Mouse (Mus musculus) hindbrain, postnatal 0 days (tissue): Measurements from ENCODE around the gene C2cd5. TPM values are rescaled to one million over a fixed set of nuclear protein-coding genes. Genes with fewer than 3 reads are reported as not detected.

Experiments
- ATAC-seq: fragments of 200-750 bp; cut with Nextera tagmentation; 2 replicates; pipeline ENCODE4 v1.8.0; 2017; ENCODE audit warnings: mild to moderate bottlenecking, moderate TSS enrichment, moderate library complexity
- DNase-seq: peaks from one replicate; pipeline ENCODE4 v3.0.0-alpha.2; 2015; ENCODE audit warnings: low spot score
- H3K27ac ChIP-seq: fragments of 300-500 bp; sonication (generic); 2 replicates; pipeline ENCODE4 v1.5.1; 2014; ENCODE audit warnings: mild to moderate bottlenecking
- H3K27me3 ChIP-seq: fragments of 300-500 bp; sonication (generic); 2 replicates; pipeline ENCODE4 v1.6.1; 2014; ENCODE audit warnings: low read length, mixed read lengths; ENCODE audit not compliant: insufficient read depth
- H3K36me3 ChIP-seq: fragments of 300-500 bp; sonication (generic); 2 replicates; pipeline ENCODE4 v1.6.1; 2014; ENCODE audit warnings: low read length, mixed read lengths; ENCODE audit not compliant: insufficient read depth
- H3K4me1 ChIP-seq: fragments of 300-500 bp; sonication (generic); 2 replicates; pipeline ENCODE4 v1.6.1; 2014; ENCODE audit warnings: antibody characterized with exemption, low read length, mixed read lengths; ENCODE audit not compliant: insufficient read depth
- H3K4me2 ChIP-seq: fragments of 300-500 bp; sonication (generic); 2 replicates; pipeline ENCODE4 v1.6.1; 2014; ENCODE audit warnings: low read depth, mild to moderate bottlenecking, low read length, moderate library complexity, mixed read lengths
- H3K4me3 ChIP-seq: fragments of 300-500 bp; sonication (generic); 2 replicates; pipeline ENCODE4 v1.5.1; 2014; ENCODE audit warnings: low read length
- H3K9ac ChIP-seq: fragments of 300-500 bp; sonication (generic); replicated peaks from 2 replicates; pipeline ENCODE4 v1.6.1; 2014; ENCODE audit warnings: mild to moderate bottlenecking, low read length, moderate library complexity, mixed read lengths
- H3K9me3 ChIP-seq: fragments of 300-500 bp; sonication (generic); 2 replicates; pipeline ENCODE4 v1.6.1; 2016; ENCODE audit warnings: low read length, mixed read lengths
- CTCF ChIP-seq: IDR thresholded peaks from 2 replicates; pipeline ENCODE4 v1.5.1; 2016; ENCODE audit warnings: antibody characterized with exemption, control low read depth, low read depth
- WGBS: fragments of 180-500 bp; shearing (Covaris S2); extraction: QIAGEN DNeasy Blood & Tissue Kit; methylation state at CpG from one replicate; pipeline ENCODE4 v1.1.7; 2014; 5-methylcytosine and 5-hydroxymethylcytosine counted together
- polyA plus RNA-seq: library from polyadenylated mRNA; unstranded; fragments of >200 nt; fragmentation: Nextera tagmentation; extraction: Ambion mirVana; gene quantifications from 2 replicates; pipeline ENCODE4 v1.2.1, GENCODE M21; 2015
- total RNA-seq: library from RNA; depleted of rRNA; stranded (reverse); fragments of >200 nt; gene quantifications from 2 replicates; pipeline ENCODE4 v1.2.3, GENCODE M21; 2014

Gene C2cd5
- total and polyA plus RNA-seq, 2 experiments from 2014 or later, result 24.4 to 38.2 TPM

DNA sequence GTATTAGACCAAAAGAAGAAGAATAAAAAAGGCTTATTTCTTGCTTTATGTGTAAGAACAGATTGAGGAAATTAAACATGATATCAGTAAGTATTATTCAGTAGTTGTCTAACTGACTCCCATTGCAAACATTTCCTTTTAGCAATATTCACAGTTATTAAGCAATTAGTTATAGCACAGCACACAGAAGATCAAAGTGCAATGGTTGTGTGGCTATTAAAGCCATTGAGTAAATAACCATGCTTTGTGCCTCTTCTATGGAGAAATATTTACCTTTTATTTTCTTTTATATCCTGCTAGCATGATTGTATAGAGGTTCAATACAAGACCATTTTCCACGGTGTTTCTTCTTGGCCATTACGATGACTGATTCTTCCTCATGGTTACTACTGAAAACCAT is 33.2 kb upstream of the C2cd5 start:
- no peak for ATAC-seq
- Histone ChIP-seq H3K4me1 (no peaks in the 10 kb centered on the region), H3K27ac (no peak overlapping the region), H3K4me3 (no peak overlapping the region), H3K27me3 (no peaks in the 10 kb centered on the region), H3K9me3 (no peaks in the 10 kb centered on the region), H3K36me3 (no peaks in the 10 kb centered on the region), H3K9ac (no peak overlapping the region), H3K4me2 (no peak overlapping the region)
- no peak for TF ChIP-seq CTCF
- 69% methylated on average over 2 of the region's 2 CpGs for WGBS
- DNase-seq, result no peak

DNA sequence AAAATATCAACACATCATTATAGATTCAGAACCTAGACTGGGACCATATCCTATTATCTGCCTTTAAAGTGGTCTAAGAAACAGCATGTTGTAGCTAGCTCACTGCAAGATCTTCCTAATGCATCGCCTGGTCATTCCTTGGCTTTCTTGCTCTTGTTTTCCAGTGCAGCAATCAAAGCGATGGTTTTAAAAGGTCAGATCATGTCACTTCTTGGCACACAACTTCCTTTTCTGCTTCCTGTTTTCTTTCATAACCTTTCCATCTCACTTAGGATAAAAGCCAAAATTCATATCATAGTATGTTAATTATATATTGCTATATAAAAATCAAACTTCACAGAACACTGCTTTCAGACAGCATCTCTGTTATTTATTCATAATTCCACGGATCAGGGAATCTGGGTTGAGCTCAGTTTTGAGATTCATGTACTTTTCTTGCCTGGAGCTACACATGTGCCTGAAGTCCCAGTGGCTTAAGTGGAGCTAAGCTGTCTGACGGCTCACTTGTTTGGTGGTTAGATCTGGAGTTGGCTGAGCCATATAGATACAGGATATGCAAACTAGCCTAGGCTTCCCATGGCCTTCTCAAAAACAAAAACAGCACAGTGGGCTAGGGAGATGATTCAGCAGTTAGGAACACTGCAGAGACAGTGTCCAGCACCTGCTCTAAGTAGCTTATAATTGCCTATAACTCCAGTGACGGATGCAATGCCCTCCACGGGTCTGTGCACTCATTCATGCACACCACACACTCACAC is 32.1 kb upstream of the C2cd5 start:
- no peak for TF ChIP-seq CTCF
- no peaks in the 10 kb centered on the region for H3K27me3 ChIP-seq
- ATAC-seq, result no peak
- no peak overlapping the region for H3K9ac ChIP-seq
- no peak overlapping the region for H3K4me3 ChIP-seq
- no peaks in the 10 kb centered on the region for H3K9me3 ChIP-seq
- no peak for DNase-seq
- no peak overlapping the region for H3K4me2 ChIP-seq
- WGBS, result 66% methylated on average over 6 of the region's 6 CpGs
- H3K4me1 ChIP-seq, result no peaks in the 10 kb centered on the region
- no peaks in the 10 kb centered on the region for H3K36me3 ChIP-seq
- no peak overlapping the region for H3K27ac ChIP-seq

GRCm38 (mm10) chr6:143130411-143130810 is 30.5 kb upstream of the C2cd5 start:
- H3K27ac ChIP-seq, result no peak overlapping the region
- no peak overlapping the region for H3K9ac ChIP-seq
- DNase-seq (no peak), ATAC-seq (no peak)
- no peaks in the 10 kb centered on the region for H3K4me1 ChIP-seq
- no peak for TF ChIP-seq CTCF
- H3K4me3 ChIP-seq, result no peak overlapping the region
- 80% methylated on average over 4 of the region's 4 CpGs for WGBS
- no peak overlapping the region for H3K4me2 ChIP-seq
- H3K27me3 ChIP-seq, result no peaks in the 10 kb centered on the region
- H3K9me3 ChIP-seq, result no peaks in the 10 kb centered on the region
- H3K36me3 ChIP-seq, result no peaks in the 10 kb centered on the region

GRCm38 (mm10) chr6:143129952-143130351 is 30.0 kb upstream of the C2cd5 start:
- DNase-seq (no peak), ATAC-seq (no peak)
- Histone ChIP-seq H3K9me3 (no peaks in the 10 kb centered on the region), H3K4me3 (no peak overlapping the region), H3K36me3 (no peaks in the 10 kb centered on the region), H3K4me1 (no peaks in the 10 kb centered on the region), H3K4me2 (no peak overlapping the region), H3K27ac (no peak overlapping the region), H3K9ac (no peak overlapping the region), H3K27me3 (no peaks in the 10 kb centered on the region)
- WGBS, result 86% methylated on average over 3 of the region's 3 CpGs
- no peak for TF ChIP-seq CTCF

DNA sequence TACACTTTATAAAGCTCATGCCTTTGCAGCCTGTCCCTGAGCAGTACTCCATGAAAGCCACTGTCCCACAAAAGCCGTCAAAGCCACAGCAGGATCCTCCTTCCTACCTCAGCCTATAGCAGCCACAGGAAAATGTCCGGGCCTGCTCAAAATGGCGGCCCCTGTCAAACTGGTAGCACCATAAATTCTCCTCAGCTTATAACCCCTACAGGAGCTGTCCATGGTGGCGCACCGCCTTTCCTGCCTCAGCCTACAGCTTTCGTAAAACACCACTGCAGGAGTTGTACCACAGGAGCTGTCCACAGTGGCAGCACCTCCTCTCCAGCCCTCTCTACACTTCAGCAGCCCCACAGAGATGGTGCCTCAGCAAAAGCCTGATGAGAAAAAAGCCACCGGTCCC is 29.5 kb upstream of the C2cd5 start:
- Histone ChIP-seq H3K4me1 (no peaks in the 10 kb centered on the region), H3K4me3 (no peak overlapping the region), H3K36me3 (no peaks in the 10 kb centered on the region), H3K27me3 (no peaks in the 10 kb centered on the region), H3K4me2 (no peak overlapping the region), H3K27ac (no peak overlapping the region), H3K9ac (no peak overlapping the region), H3K9me3 (no peaks in the 10 kb centered on the region)
- TF ChIP-seq CTCF, result no peak
- ATAC-seq, result no peak
- no peak for DNase-seq
- WGBS, result 94% methylated on average over 7 of the region's 7 CpGs

- TF ChIP-seq CTCF, result no peak
Measured at GRCm38 (mm10) chr6:143125721-143126120, 25.8 kb upstream of the C2cd5 start.

GRCm38 (mm10) chr6:143119325-143119724 is 19.4 kb upstream of the C2cd5 start:
- H3K9ac ChIP-seq, result no peak overlapping the region
- H3K4me1 ChIP-seq, result no peaks in the 10 kb centered on the region
- H3K36me3 ChIP-seq, result no peaks in the 10 kb centered on the region
- no peak for TF ChIP-seq CTCF
- H3K27me3 ChIP-seq, result no peaks in the 10 kb centered on the region
- H3K27ac ChIP-seq, result no peak overlapping the region
- 91% methylated on average over 6 of the region's 6 CpGs for WGBS
- no peak for ATAC-seq
- H3K9me3 ChIP-seq, result no peaks in the 10 kb centered on the region
- no peak overlapping the region for H3K4me3 ChIP-seq
- no peak overlapping the region for H3K4me2 ChIP-seq
- no peak for DNase-seq

More at GRCm38 (mm10) chr6:143125721-143126120, 25.8 kb upstream of the C2cd5 start:
- ATAC-seq, result no peak
- Histone ChIP-seq H3K4me1 (no peaks in the 10 kb centered on the region), H3K27me3 (no peaks in the 10 kb centered on the region), H3K9ac (no peak overlapping the region), H3K9me3 (no peaks in the 10 kb centered on the region), H3K4me3 (no peak overlapping the region), H3K27ac (no peak overlapping the region), H3K4me2 (no peak overlapping the region), H3K36me3 (no peaks in the 10 kb centered on the region)
- DNase-seq, result no peak
